Mouse (Mus musculus): ENCODE results near the gene Chd3. TPM values are rescaled to one million over a fixed set of nuclear protein-coding genes. Genes with fewer than 3 reads are reported as not detected.

Chd3 gene
- total RNA-seq, 1 experiment from 2014 or later = 109 TPM

DNA sequence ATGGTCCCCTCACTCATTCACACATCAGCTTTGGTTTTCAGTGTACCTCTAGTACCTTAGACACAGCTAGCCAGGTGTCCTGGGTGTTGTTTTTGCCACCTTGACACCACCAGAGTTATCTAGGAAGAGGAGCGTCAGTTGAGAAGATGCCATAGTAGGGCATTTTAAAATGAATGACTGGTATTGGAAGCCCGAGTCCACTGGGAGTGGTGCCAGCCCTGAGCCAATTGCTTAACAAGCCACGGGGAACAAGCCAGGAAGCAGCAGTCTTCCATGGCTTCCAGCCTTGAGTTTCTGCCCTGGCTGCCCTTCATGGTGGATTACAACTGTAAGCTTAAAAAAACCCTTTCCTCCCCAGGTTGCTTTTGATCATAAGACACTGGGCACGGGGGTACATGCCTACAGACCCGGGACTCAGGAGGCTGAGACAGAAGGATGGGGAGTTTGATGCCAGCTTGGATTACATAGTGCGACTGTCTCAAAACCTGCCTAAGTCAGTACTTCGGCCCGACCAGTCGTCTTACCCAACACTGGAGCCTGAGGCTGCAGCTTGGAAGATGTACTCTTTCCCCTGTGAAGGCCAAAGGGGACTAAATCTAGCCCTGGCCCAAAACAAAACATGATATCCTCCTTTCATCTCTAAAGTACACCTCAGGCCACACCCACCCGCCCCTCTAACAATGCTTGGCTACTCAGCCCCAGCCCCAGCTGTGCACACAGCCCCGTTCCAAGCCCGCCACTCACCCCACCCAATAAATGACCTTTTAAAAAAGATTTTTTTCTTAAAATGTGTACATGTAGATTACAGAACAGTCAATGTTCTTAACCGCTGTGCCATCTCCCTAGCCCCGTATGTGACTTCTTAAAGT, 20.6 kb upstream of the Chd3 start:
- peak; percentile 91 for DNase-seq

DNA sequence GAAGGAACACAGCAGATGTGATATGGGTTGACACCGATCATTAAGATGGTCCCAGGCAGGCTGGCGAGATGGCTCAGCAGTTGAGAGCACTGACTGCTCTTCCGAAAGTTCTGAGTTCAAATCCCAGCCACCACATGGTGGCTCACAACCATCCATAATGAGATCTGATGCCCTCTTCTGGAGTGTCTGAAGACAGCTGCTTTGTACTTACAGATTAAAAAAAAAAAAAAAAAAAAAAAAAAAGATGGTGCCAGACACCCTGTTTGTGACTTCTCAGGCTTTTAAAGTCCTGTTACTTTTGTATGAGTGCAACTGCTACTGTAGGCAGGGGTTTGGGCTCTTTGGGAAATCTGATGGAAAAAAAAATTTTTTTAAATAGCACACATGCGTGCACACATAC, 19.5 kb upstream of the Chd3 start:
- no peak for DNase-seq

GRCm38 (mm10) chr11:69386758-69387157, 17.6 kb upstream of the Chd3 start:
- DNase-seq = no peak

DNA sequence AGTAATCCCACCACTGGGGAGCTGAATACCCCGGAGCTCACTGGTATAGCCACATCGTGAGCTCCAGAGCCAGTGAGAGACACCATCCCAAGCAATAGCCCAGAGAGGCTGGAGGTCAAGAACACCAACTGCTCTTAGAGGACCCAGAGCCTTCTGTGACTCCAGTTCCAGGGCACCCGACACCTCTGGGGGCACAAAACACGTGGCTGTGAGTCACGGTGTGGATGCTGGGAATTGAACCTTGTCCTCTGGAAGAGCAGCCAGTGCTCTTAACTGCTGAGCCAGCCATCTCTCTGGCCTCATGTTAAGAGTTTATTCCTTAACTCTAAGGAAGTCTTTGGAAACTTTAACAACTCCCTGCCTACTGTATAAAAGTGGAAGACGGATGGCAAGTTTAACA, 15.8 kb upstream of the Chd3 start:
- no peak for DNase-seq

- no peak for DNase-seq
Observed at GRCm38 (mm10) chr11:69382478-69383105, 13.4 kb upstream of the Chd3 start.

GRCm38 (mm10) chr11:69381356-69381755, 12.2 kb upstream of the Chd3 start:
- no peak for DNase-seq

- no peak for DNase-seq
Observed at GRCm38 (mm10) chr11:69379600-69379999, 10.4 kb upstream of the Chd3 start.

DNA sequence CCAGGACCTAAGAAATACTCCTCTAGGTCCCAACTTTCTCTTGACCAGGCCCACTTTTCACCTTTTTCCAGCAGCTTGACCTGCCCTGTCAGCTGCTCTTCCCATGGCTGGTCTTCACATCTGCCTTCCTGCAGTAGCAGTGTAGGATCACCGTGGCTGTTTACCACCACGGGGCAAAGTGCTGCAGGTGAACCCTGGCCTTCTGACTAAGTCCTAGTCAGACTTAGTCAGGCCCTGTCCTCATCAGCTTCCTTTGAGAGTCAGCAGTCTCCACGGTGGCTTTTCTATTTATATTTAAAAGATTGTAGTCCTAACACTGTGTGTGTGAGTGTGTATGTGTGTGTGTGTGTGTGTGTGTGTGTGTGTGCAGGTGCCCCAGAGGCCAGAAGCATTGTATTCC, 8.6 kb upstream of the Chd3 start:
- DNase-seq = no peak

DNA sequence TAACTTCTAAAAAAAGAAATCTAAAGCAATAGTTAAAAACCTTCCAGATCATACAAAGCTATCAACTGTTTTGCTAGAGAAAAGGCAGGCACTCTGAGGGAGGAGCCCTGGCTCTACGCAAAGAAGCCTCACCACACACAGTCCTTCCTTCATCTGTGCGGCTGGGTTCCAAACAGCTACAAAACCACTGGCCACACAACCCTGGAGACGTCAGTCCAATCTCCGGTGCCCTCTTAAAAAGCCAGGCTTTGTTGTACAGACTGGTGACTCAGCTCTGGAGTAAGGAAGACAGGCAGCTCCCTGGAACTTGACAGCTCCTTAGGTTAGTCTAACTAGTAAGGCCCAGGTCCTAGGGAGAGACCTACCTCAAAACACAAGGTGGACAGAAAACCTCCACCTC, 6.4 kb upstream of the Chd3 start:
- no peak for DNase-seq

GRCm38 (mm10) chr11:69373223-69373965, 4.2 kb upstream of the Chd3 start:
- no peak for DNase-seq

DNA sequence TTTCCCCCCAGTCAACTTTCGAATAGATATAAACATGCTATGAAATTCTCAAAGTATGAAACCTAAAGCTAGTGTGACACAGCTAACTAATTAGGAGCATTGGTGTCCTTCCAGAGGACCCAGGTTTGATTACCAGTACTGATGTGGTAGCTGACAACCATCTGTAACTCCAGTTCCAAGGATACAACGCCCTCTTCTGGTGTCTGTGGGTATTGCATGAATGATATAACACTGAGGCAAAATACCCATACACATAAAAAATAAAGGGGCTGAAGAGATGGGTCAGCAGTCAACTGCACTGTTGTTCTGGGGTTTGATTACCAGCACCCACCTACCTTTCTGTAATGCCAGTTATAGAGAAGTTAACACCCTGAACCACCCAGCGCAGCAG, 3.6 kb upstream of the Chd3 start:
- no peak for DNase-seq

GRCm38 (mm10) chr11:69372056-69372779, 3.0 kb upstream of the Chd3 start:
- peak; percentile 36 for DNase-seq

- DNase-seq = no peak
Observed at GRCm38 (mm10) chr11:69371601-69372000, 2.4 kb upstream of the Chd3 start.

- no peak for DNase-seq
Observed at GRCm38 (mm10) chr11:69370817-69371215, 1.6 kb upstream of the Chd3 start.

DNA sequence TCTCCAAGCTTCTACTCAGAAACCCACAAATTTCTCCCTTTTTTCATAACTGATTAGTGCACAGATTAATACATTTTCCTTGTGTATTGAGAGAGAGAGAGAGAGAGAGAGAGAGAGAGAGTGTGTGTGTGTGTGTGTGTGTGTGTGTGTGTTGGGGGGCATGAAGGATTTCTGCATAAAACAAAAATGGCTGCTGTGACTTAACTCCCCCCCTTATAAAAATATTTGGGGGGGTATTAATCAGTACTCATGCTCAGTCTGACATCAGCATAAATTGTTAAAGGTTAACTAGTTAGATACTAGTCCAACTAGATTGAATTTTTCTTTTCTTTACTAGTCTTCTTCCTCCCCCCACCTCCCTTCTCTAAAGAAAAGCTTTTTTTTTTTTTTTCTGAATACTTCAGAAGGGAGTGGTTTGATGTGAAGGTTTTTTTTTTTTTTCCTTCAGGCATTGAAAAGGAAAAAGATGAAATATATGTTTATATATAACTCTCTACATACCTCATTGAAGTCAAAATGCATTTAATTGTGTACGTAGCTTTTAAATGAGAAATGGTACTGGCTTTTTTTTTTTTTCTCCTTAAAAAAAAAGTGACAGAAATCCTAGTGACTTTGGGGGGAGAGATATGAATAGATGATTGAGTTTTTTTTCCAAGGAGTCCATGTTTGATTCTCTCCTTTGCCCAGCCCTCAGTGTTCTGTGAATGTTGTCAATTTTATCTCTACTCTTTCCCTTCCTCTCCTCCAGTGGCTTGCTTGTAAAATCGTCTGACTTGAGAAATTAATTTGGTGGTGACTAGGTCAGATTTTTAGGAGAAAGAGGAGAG, 997 bp upstream of the Chd3 start:
- no peak for DNase-seq

- DNase-seq = peak; percentile 75
Observed at GRCm38 (mm10) chr11:69368356-69369214, 621 bp downstream of the Chd3 start.

- no peak for DNase-seq
Observed at GRCm38 (mm10) chr11:69367616-69368355, 1.4 kb downstream of the Chd3 start.

DNA sequence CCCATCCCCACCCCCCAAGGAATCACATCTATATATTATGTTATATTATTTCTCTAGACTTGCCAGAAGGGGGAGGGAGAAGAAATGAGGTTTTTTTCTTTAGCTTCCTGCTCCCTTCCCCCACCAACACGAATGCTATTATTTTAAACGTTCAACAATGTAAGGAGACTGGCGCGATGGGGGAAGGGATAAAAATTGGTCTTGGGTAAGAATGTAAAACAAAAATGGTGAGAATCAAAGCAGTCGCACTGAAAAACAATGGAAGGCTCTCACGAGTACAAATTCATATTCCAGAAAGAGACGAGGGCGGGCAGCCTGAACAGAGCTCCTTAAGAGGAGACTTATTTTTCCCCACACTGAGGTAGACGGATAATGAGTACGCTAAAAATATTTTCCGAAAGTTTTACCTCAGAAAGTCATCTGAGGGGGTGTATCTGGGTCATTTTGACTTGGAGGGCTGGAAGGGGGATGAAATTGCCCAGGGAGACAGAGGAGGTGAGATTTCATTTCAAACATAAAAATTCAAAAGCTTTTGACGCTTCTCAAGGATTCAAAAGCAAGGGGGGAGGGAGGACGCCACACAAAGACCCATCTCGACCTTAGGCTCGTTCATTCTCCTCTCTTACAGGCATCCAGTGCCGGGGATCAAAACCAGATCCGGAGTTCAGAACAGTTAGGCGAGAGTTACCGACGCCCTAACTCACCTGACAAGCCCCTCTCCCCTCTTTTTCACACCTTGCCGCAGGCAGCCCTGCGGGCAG, 2.2 kb downstream of the Chd3 start:
- DNase-seq = peak; percentile 47

All from adrenal gland, postnatal 14 days (tissue).